8 mouse cellular contexts compared by ENCODE assay signal in genomic region chr15:84987020-84987815, GRCm38 (mm10). TPM values are rescaled to one million over a fixed set of nuclear protein-coding genes. Genes with fewer than 3 reads are reported as not detected.
A peak's percentile ranks its signal among the peaks of the same experiment; 100 is the strongest.
DNase-seq lines count a peak whose midpoint lies in the region; ATAC-seq lines count a peak whose summit lies in the region.

No protein-coding gene starts in this region.

- peak overlapping the region; percentile 86 for H3K4me2 ChIP-seq in limb, embryonic 11.5 days (ENCODE audit: low read depth, severe bottlenecking)
- H3K4me2 ChIP-seq in midbrain, embryonic 14.5 days (ENCODE audit: low read length), result peak overlapping the region; percentile 60

- no peaks in the 10 kb centered on the region for H3K36me3 ChIP-seq in heart, embryonic 10.5 days
- no peaks in the 10 kb centered on the region for H3K36me3 ChIP-seq in limb, embryonic 11.5 days (ENCODE audit: control insufficient read depth, insufficient read depth, low read length)
- no peaks in the 10 kb centered on the region for H3K36me3 ChIP-seq in midbrain, embryonic 14.5 days (ENCODE audit: control insufficient read depth, insufficient read depth, low read length)

- peak overlapping the region; percentile 87 for H3K27ac ChIP-seq in heart, embryonic 10.5 days
- H3K27ac ChIP-seq in limb, embryonic 11.5 days (replicated peaks; ENCODE audit: low read depth, low read length), result no peak overlapping the region
- H3K27ac ChIP-seq in midbrain, embryonic 14.5 days (replicated peaks; ENCODE audit: low read depth, low read length), result peak overlapping the region; percentile 79

- no peak for DNase-seq in frontal cortex, postnatal 36 days (ENCODE audit: low spot score in 2 of 2)
- peak; percentile 59 for DNase-seq in CD4-positive helper T cell, adult 2 months (ENCODE audit: low read depth, low spot score)
- peak; percentile 69 to 73 for DNase-seq in cerebellum, postnatal 10 days
- DNase-seq in heart, embryonic 10.5 days (ENCODE audit: low spot score), result no peak
- DNase-seq in limb, embryonic 11.5 days (ENCODE audit: low spot score), result peak; percentile 62
- peak; percentile 77 for DNase-seq in midbrain, embryonic 14.5 days
- DNase-seq in thymus, postnatal 25 days, result peak; percentile 27

- H3K27me3 ChIP-seq in heart, embryonic 10.5 days (ENCODE audit: insufficient read depth, poor library complexity, severe bottlenecking), result no peaks in the 10 kb centered on the region
- no peaks in the 10 kb centered on the region for H3K27me3 ChIP-seq in limb, embryonic 11.5 days (ENCODE audit: control insufficient read depth, insufficient read depth, low read length)
- H3K27me3 ChIP-seq in midbrain, embryonic 14.5 days (ENCODE audit: control insufficient read depth, insufficient read depth, low read length), result no peaks in the 10 kb centered on the region

- peak overlapping the region; percentile 91 for H3K9ac ChIP-seq in limb, embryonic 11.5 days (ENCODE audit: low read length)
- peak overlapping the region; percentile 95 for H3K9ac ChIP-seq in midbrain, embryonic 14.5 days (replicated peaks; ENCODE audit: low read length)

- WGBS in heart, embryonic 10.5 days, result under 1% methylated on average over 53 of the region's 53 CpGs
- 2% methylated on average over 53 of the region's 53 CpGs for WGBS in limb, embryonic 11.5 days
- under 1% methylated on average over 53 of the region's 53 CpGs for WGBS in midbrain, embryonic 14.5 days

- peak; percentile 14; the same call in 1 of the 2 replicates for ATAC-seq in frontal cortex, adult (ENCODE audit: low TSS enrichment)
- peak; percentile 44; the same call in 1 of the 2 replicates for ATAC-seq in limb, embryonic 11.5 days (ENCODE audit: insufficient number of reproducible peaks, low FRiP score, low TSS enrichment, low read depth)
- ATAC-seq in midbrain, embryonic 14.5 days (ENCODE audit: low FRiP score, low TSS enrichment), result peak; percentile 66

- no peaks in the 10 kb centered on the region for H3K9me3 ChIP-seq in heart, embryonic 10.5 days
- no peaks in the 10 kb centered on the region for H3K9me3 ChIP-seq in limb, embryonic 11.5 days (ENCODE audit: control insufficient read depth, low read length)
- no peaks in the 10 kb centered on the region for H3K9me3 ChIP-seq in midbrain, embryonic 14.5 days (ENCODE audit: control insufficient read depth, low read length)

- peaks cover 26% of the 10 kb centered on the region for H3K4me1 ChIP-seq in heart, embryonic 10.5 days
- peaks cover 5% of the 10 kb centered on the region; the same call in 1 of the 2 replicates for H3K4me1 ChIP-seq in limb, embryonic 11.5 days (ENCODE audit: control insufficient read depth, insufficient read depth, low read length)
- peaks cover 40% of the 10 kb centered on the region for H3K4me1 ChIP-seq in midbrain, embryonic 14.5 days (ENCODE audit: control insufficient read depth, insufficient read depth, low read length)

- H3K4me3 ChIP-seq in heart, embryonic 10.5 days, result peak overlapping the region; percentile 88
- H3K4me3 ChIP-seq in limb, embryonic 11.5 days (ENCODE audit: low read depth, low read length), result peak overlapping the region; percentile 75
- H3K4me3 ChIP-seq in midbrain, embryonic 14.5 days (replicated peaks; ENCODE audit: low read depth, low read length), result peak overlapping the region; percentile 77

RNA-seq across cellular contexts. Expression of gene 5031439G07Rik, which starts 1.1 kb away (rescaled TPM):
- polyA plus RNA-seq in heart, embryonic 10.5 days (2016; fragmentation: Nextera tagmentation; extraction: Ambion mirVana), result 3.9 and 6.4 TPM in 2 replicates
- 9.5 and 19.4 TPM in 2 replicates for polyA plus RNA-seq in limb, embryonic 11.5 days (2014; fragmentation: Nextera tagmentation; extraction: Ambion mirVana)
- 22.0 and 23.2 TPM in 2 replicates for polyA plus RNA-seq in midbrain, embryonic 14.5 days (2014; fragmentation: Nextera tagmentation; extraction: Ambion mirVana)

RNA-seq across cellular contexts. Expression of gene Upk3a, which starts 29.7 kb away (rescaled TPM):
- polyA plus RNA-seq in heart, embryonic 10.5 days (2016; fragmentation: Nextera tagmentation; extraction: Ambion mirVana), result 0.24 TPM in 1 of 2 replicates, not detected in the other
- polyA plus RNA-seq in limb, embryonic 11.5 days (2014; fragmentation: Nextera tagmentation; extraction: Ambion mirVana), result not detected in 2 replicates
- 0.33 and 0.40 TPM in 2 replicates for polyA plus RNA-seq in midbrain, embryonic 14.5 days (2014; fragmentation: Nextera tagmentation; extraction: Ambion mirVana)

RNA-seq across cellular contexts. Expression of gene Fam118a, which starts 41.5 kb away (rescaled TPM):
- polyA plus RNA-seq in heart, embryonic 10.5 days (2016; fragmentation: Nextera tagmentation; extraction: Ambion mirVana), result 18.0 and 22.6 TPM in 2 replicates
- polyA plus RNA-seq in limb, embryonic 11.5 days (2014; fragmentation: Nextera tagmentation; extraction: Ambion mirVana), result 23.2 and 27.0 TPM in 2 replicates
- polyA plus RNA-seq in midbrain, embryonic 14.5 days (2014; fragmentation: Nextera tagmentation; extraction: Ambion mirVana), result 24.1 and 28.0 TPM in 2 replicates

Comparison
In these comparisons a context has a peak if more than half of its experiments do, and no peak if none do; other contexts are left out.
1. ATAC-seq: peak in every context shown above with its lines; median percentile 66 in midbrain, embryonic 14.5 days; 44 in limb, embryonic 11.5 days; 14 in frontal cortex, adult.
2. DNase-seq: peak in CD4-positive helper T cell, adult 2 months (single experiment), cerebellum, postnatal 10 days (2 of 2), limb, embryonic 11.5 days (single experiment), midbrain, embryonic 14.5 days (single experiment) and thymus, postnatal 25 days (single experiment); none in frontal cortex, postnatal 36 days (0 of 2) and heart, embryonic 10.5 days (single experiment).
3. Peak in every context shown above with its lines, with median percentiles within 50 percentile points of each other: H3K4me3 ChIP-seq.